Mouse (Mus musculus) embryo, embryonic 9.5 days (tissue): ENCODE data around the gene Gm45140.
"Not testable (repeated sequence)": the region's sequence is repeated elsewhere in the genome, so short reads cannot be mapped to it uniquely, and the experiment has no call there.

Experiments used
- DNase-seq: peaks from one replicate; pipeline ENCODE4 v3.0.0-alpha.2; 2017; ENCODE audit errors: extremely low spot score

Gene Gm45140

GRCm38 (mm10) chr6:87776663-87777062, 58.9 kb downstream of the Gm45140 start:
- no peak for DNase-seq

DNA sequence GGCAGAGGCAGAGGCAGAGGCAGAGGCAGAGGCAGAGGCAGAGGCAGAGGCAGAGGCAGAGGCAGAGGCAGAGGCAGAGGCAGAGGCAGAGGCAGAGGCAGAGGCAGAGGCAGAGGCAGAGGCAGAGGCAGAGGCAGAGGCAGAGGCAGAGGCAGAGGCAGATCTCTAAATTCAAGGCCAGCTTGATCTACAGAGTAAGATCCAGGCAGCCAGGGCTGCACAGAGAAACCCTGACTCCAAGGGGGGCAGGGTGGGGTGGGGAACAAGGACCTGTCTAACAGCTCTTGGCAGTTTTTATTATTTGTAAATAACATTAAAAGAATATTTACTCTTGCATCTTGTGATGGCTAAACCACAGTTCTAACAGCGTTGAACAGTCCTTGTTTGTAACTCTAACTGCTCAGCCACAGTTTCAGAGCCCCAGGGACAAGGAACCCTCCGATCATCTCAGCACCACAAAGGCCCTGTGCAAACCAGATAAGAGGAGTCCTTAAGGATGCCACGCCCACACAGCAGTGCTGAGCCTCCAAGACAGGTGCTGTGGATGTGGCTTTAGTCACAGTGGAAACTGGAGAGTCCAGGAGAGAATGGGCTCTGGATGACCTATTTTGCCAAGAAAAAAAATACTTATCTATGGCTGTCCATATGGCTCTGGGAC, 59.9 kb downstream of the Gm45140 start:
- DNase-seq = no peak

GRCm38 (mm10) chr6:87774909-87775308, 60.7 kb downstream of the Gm45140 start:
- DNase-seq = no peak

DNA sequence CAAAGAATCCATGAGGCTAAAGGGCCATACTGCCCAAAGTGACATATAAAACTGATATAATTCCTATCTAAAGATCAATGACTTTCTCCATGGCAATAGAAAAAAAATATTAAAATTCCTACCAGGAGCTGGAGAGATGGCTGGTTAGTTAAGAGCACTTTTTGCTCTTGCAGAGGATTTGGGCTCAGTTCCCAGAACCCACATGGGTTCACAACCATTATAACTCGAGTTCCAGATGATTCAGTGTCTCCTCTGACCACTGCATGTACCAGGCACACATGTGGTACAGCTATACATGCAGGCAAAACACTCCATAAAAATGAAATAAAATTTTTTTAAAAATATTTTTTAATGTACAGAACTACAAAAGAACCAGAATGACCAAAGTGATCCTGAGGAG, 61.1 kb downstream of the Gm45140 start:
- DNase-seq = no peak

DNA sequence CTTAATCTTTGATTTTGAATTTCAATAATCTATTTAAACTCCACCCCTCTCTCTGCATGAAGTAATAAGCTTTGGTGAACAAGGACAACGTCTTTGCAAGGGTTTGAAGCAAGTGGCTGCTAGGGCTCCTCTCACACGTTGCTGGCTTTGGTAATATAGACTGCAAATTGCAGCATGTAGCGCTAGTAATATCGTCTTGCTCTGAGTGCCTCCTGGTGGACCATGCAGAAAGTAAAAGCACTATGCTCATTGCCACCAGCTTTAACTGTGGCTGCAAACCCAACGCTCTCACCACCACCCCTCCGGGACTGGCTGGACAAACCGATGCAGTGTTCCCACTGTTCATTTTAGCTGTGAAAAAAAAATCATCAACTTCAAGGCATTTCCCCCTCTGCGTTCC, 65.0 kb downstream of the Gm45140 start:
- no peak for DNase-seq

DNA sequence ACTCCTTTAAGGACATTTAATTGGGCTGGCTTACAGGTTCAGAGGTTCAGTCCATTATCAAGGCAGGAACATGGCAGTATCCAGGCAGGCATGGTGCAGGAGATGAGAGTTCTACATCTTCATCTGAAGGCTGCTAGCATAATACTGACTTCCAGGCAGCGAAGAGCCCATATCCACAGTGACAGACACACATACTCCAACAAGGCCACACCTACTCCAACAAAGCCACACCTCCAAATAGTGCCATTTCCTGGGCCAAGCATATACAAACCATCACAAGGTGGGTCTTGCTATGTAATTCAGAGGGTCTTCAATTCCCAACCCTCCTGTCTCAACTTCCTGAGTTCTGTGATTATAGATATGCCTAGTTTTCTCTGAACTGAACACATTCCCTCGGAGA, 71.3 kb downstream of the Gm45140 start:
- not testable (repeated sequence) for DNase-seq

DNA sequence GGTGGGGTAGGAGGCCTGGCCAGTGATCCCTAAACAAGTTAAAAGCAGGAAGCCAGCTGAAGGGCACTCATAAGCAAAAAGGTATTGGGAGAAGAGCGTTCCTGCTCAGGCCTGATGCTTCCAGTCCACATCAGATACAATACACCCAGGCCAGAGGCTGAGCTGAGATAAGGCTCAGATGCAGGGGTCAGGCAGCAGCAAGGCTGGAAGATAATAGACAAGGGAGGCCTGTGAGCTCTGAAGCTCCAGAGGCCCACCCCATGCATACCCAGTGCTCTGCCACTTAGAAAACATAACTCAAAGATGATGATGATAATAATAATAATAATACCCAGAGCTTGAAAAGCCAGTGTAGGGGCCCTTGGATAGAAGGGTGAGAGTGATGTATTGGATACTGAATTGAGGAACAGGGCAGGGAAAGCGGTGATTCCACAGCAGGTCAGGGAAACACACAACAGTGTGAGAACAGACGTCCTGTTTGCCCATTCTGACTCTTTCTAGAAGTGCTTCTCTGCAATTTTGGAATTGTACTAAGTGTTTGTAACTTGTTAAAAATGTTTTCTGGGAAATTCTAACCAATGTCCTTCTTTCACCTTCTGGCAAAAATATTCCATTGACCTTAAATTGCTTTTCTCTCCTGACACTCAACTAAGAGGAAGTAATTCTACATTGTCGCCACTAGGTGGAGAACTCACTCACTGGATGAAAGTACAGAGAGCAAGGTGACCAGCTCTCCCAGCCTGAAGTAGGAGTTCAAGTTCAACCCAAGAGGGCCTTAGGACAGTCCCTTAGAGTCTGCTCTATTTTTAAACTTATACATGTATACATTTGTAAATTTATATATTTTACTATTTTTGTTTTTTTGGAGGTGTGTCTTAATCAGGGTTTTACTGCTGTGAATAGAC, 72.0 kb downstream of the Gm45140 start:
- DNase-seq = no peak

DNA sequence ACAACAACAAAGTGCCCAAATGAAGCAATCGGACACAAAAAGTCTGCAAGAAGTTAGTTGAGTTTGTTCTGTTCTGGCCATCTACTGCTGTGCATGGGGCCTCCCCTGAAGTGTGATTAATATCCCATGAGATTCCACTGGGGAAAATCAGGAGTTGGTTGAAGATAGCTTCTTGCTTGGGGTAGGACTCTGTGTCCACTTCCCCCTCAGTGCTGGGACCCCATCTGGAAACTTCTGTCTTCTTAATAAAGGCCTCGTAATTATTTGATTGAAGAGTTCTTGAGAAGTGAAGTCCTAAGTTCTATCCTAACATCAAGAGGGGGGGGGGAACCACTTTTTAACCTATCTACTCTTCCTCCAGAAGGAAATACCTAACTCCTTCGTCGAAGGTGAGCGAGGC, 73.4 kb downstream of the Gm45140 start:
- no peak for DNase-seq

DNA sequence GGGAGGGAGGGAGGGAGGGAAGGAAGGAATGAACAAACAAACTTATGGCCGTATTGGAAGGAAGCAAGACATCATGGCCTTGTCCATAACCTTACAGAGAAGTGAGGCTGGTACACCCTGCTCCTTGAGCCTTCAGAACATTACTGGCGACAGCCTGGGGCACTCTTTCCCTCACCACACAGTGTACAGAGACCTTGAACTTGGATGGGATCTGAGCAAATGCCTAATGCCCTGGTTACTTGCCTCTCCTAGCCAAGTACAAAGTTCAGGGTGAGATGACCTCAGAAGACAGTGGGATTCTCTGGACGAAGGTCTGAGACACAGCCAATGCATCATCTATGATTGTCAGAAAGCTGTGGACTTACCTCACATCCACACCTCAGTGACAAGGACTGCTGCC, 75.7 kb downstream of the Gm45140 start:
- no peak for DNase-seq

DNA sequence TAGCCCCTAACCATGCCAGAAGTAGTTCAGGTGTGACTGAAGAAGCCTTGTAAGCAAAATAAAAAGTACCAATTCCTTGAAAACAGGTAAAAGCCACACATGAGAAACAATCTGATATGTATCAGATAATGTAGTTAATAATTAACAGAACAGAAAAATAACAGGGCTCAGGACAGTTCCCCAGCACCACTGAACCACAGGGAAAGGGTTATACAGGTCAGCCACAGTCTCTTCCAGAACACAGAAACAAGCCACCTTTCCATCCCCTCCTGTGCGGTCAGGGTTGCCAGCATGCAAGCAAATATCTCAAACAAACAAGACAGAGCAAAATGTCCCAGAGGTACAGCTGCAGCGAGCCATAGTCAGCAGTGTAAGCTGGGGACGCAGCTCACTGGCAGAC, 76.2 kb downstream of the Gm45140 start:
- no peak for DNase-seq

- DNase-seq = no peak
Observed at GRCm38 (mm10) chr6:87756896-87757295, 78.7 kb downstream of the Gm45140 start.

DNA sequence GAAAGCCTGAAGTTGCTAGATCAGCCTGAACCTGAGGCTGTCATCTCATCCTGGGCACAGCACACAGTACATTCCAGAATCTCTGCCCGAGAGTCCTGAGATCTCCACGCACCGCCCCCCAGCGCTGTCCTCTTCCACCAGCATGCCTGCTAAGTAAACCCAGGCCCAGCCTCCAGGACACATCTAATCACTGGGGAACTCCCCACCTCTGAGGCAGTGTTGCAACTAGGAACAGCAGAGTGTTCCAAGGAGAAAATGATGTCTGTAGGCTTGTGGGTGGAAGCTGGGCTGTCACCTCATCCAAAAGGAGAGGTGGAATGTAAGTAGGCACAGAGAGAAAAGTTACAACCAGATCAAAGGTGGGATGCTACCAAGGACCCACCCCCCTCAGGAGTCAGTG, 80.4 kb downstream of the Gm45140 start:
- no peak for DNase-seq

- DNase-seq = no peak
Observed at GRCm38 (mm10) chr6:87751574-87751973, 84.0 kb downstream of the Gm45140 start.

DNA sequence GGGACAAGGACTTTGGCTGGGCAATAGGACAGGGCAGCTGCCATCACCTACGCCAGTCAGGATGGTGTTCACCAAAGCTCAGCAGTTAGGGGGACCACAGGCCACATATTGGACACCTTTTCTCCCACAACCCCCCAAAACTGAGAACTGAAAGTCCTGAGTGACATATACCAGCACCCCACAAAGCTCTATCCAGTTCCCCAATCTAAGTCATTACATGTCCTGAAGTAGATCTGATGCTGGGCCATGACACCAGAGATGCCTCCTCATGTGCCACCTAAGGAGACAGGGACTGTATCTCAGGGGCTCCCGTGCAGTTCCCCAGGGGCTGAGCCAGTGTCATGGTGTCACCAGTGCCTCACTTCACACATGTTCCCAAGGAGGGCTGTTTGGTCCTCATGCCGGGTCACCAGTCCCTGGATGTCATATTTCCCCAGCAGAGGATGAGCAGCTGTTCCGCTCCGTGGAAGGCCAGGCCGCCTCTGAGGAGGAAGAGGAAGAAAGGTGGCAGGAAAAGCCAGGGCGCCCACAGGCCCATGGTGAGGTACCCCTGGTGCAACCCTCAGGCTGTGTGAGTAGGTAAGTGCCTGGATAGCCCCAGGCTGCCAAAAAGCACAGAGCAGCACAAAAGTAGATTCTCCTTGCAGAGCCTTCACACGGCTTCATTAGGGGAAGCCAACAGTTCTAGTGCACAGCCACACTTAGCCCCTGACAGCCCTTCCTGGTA, 85.2 kb downstream of the Gm45140 start:
- no peak for DNase-seq

DNA sequence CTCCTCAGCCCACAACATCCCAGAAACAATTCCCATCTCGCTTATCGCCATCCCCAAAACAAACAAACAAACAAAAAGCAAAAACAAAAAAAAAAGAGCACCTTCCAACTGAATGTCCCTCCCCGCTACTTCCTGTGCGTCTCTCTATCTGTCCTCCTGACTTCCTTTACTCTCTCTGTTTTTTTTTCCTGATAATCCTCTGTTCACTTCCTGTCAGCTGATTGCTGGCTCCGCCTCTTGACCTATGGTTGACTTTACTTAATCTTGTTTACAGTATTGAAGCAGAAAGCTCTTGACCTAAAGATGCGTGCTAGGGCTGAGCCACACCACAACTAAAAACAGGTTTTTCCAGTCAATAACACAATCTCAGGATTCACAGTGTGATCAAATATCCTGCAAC, 87.1 kb downstream of the Gm45140 start:
- no peak for DNase-seq

DNA sequence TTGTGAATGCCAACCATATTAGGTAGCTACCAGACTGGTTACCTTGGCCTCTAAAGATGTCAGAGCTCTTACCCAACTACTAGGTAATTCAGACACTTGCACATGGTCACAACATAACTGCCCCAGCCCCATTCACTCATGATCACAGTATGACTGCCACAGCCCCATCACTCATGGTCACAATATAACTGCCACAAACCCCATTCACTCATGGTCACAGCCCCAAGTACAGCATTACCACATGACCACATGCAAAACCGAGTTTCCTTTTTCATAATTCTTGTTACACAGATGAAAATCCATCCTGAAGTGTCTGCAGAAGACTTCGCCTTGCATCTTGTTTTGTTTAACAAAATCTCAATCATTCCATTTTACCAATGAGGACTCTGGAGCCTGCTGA, 87.5 kb downstream of the Gm45140 start:
- DNase-seq = no peak

DNA sequence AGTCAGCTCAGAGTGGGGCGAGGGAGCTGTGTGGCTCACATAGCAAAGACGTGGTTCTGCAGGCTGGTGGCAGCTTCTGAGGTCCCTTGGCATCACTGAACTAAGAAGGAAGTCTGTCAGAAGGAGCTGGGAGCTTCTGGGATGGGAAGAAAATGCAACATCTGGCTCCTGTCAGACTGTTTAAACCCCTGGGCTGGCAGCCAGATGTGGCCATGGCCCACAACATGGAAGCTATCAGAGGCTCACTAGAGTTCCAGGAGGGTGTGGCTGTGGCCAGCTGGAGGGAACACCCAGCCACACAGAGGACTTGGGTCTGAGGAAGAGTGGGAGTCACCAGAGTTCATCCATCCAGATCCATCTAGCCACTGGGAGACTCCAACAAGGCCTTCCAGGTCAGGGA, 88.7 kb downstream of the Gm45140 start:
- DNase-seq = no peak

DNA sequence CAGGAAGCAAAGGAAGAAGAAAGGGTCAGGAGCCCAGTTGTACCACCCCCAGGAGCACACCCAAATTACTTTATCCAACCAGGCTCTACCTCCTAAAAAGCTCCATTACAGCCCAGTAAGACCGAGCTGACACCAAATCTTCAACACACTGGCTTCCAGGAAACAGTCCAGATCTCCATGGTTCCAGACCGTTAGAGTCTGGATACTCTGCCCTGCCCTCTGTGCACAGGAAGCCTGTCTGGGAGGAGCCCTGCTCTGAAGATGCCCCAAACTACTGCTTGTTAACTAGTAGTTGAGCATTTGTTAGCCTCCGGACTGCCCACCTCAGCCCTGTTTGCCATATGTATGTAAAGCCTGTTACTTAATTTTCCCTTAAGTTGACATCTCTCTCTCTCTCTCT, 89.5 kb downstream of the Gm45140 start:
- DNase-seq = no peak

- no peak for DNase-seq
Observed at GRCm38 (mm10) chr6:87745301-87745700, 90.3 kb downstream of the Gm45140 start.

GRCm38 (mm10) chr6:87744632-87745031, 91.0 kb downstream of the Gm45140 start:
- no peak for DNase-seq

GRCm38 (mm10) chr6:87743281-87743680, 92.3 kb downstream of the Gm45140 start:
- DNase-seq = no peak

GRCm38 (mm10) chr6:87742804-87743203, 92.8 kb downstream of the Gm45140 start:
- DNase-seq = no peak

DNA sequence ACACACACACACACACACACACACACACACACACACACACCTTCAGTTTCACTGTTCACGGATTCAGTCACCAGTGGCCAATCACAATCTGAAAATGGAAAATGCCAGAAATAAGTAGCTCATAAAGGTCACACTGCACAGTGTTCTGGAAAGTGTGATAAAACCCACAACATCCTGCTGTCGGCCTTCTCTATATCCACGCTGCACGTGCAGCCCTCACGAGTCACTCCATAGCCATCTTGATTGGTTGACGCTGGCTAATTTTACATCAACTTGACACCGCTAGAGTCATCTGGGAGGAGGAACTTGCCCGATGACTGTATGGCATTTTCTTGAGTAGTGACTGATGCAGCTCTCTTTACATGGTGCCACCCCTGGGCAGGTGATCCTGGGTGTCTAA, 93.6 kb downstream of the Gm45140 start:
- no peak for DNase-seq
